Mouse (Mus musculus): ENCODE results near the gene Syt12.

DNA sequence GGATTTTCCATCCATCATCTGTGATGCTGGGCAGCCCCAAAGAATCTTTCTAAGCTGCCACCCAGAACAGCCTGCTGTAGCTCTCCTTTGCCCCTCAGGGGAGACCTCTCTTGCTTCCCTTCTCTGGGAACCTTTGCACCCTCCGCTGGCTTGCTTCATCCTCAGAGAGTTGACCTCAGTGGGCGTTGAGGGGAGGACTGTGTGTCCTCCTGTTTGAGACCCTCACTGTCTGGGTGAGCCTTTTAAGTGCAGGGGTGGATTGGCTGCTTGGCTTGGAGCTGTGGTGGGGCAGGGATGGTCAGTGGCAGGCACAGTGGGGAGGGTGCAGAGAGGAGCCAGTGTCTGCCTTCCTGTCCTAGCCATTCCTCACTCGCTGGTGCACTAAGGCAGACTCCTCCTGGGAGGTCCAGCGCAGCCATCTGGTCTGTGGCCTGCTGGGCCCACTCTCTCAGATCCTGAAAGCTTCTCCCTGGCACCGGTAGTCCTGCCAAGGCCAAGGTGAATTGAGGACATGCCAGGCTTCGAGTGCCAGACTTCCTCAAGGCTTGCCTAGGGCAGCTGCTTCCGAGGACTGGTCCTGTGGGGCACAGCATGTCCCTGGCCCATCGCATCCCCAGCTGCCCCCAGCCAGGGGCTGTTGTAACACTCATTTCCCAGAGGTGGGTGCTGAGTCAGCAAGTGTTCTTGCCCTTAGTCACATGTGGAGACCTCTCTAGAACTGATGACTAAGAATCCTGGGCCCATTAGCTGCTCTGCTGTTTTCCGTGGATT, 15.5 kb upstream of the Syt12 start:
- TF ChIP-seq CTCF (IDR thresholded peaks at IDR 0.05; ENCODE audit: control insufficient read depth, insufficient read depth, insufficient read length) (no peak), MYOG (IDR thresholded peaks at IDR 0.05; ENCODE audit: control insufficient read depth, extremely low read depth, insufficient read length) (no peak)

Measured in C2C12 (cell line).